Mouse (Mus musculus) heart, postnatal 0 days (tissue): ENCODE measurements around the gene Dmwd. TPM values are rescaled to one million over a fixed set of nuclear protein-coding genes. Genes with fewer than 3 reads are reported as not detected.

Experiments used
- ATAC-seq: fragments of 200-750 bp; cut with Nextera tagmentation; 2 replicates; pipeline ENCODE4 v1.8.0; 2017; ENCODE audit warnings: low read depth, moderate number of reproducible peaks, moderate library complexity; ENCODE audit not compliant: insufficient read depth
- DNase-seq: peaks from one replicate; pipeline ENCODE4 v3.0.0-alpha.2; 2016; ENCODE audit warnings: low spot score
- H3K27ac ChIP-seq: fragments of 300-500 bp; sonication (generic); 2 replicates; pipeline ENCODE4 v1.5.1; 2014; ENCODE audit warnings: low read depth, mild to moderate bottlenecking
- H3K27me3 ChIP-seq: fragments of 300-500 bp; sonication (generic); 2 replicates; pipeline ENCODE4 v1.6.1; 2014; ENCODE audit warnings: low read length, mixed read lengths; ENCODE audit not compliant: control insufficient read depth, insufficient read depth
- H3K36me3 ChIP-seq: fragments of 300-500 bp; sonication (generic); replicated peaks from 2 replicates; pipeline ENCODE4 v1.6.1; 2014; ENCODE audit warnings: low read length, mixed read lengths; ENCODE audit not compliant: control insufficient read depth, insufficient read depth
- H3K4me1 ChIP-seq: fragments of 300-500 bp; sonication (generic); 2 replicates; pipeline ENCODE4 v1.6.1; 2014; ENCODE audit warnings: antibody characterized with exemption; ENCODE audit not compliant: control insufficient read depth, insufficient read depth
- H3K4me2 ChIP-seq: fragments of 300-500 bp; sonication (generic); 2 replicates; pipeline ENCODE4 v1.6.1; 2014; ENCODE audit warnings: low read depth, mild to moderate bottlenecking, low read length, moderate library complexity
- H3K4me3 ChIP-seq: fragments of 300-500 bp; sonication (generic); 2 replicates; pipeline ENCODE4 v1.5.1; 2014; ENCODE audit warnings: low read depth, low read length
- H3K9ac ChIP-seq: fragments of 300-500 bp; sonication (generic); replicated peaks from 2 replicates; pipeline ENCODE4 v1.6.1; 2014; ENCODE audit warnings: low read depth, low read length, mixed read lengths
- H3K9me3 ChIP-seq: fragments of 300-500 bp; sonication (generic); replicated peaks from 2 replicates; pipeline ENCODE4 v1.6.1; 2016; ENCODE audit warnings: low read length; ENCODE audit not compliant: control insufficient read depth
- CTCF ChIP-seq: IDR thresholded peaks from 2 replicates; pipeline ENCODE4 v1.5.1; 2016; ENCODE audit warnings: antibody characterized with exemption, control low read depth, low read depth
- EP300 ChIP-seq: IDR thresholded peaks from 2 replicates; pipeline ENCODE4 v1.6.1; 2016; ENCODE audit warnings: antibody characterized with exemption, low read depth
- WGBS: fragments of 180-500 bp; shearing (Covaris S2); extraction: QIAGEN DNeasy Blood & Tissue Kit; methylation state at CpG from one replicate; pipeline ENCODE4 v1.1.7; 2014; 5-methylcytosine and 5-hydroxymethylcytosine counted together
- polyA plus RNA-seq: library from polyadenylated mRNA; unstranded; fragments of >200 nt; fragmentation: Nextera tagmentation; extraction: Ambion mirVana; gene quantifications from 2 replicates; pipeline ENCODE4 v1.2.1, GENCODE M21; 2015
- total RNA-seq: library from RNA; depleted of rRNA; stranded (reverse); fragments of >200 nt; gene quantifications from 2 replicates; pipeline ENCODE4 v1.2.3, GENCODE M21; 2014; ENCODE audit warnings: low replicate concordance

Dmwd gene
- total and polyA plus RNA-seq, 2 experiments from 2014 or later = 10.6 to 71.6 TPM

- peaks cover 28% of the 10 kb centered on the region for H3K4me1 ChIP-seq
- TF ChIP-seq CTCF = peak; percentile 89
- TF ChIP-seq EP300 = no peak
- H3K27me3 ChIP-seq = no peaks in the 10 kb centered on the region
- peak overlapping the region; percentile 36; the same call in 1 of the 2 replicates for H3K27ac ChIP-seq
- ATAC-seq (peak; percentile 59), DNase-seq (peak; percentile 72)
- no peaks in the 10 kb centered on the region for H3K9me3 ChIP-seq
- 2% methylated on average over 15 of the region's 15 CpGs for WGBS
- peaks cover 37% of the 10 kb centered on the region for H3K36me3 ChIP-seq
- peak overlapping the region; percentile 63 for H3K4me3 ChIP-seq
- H3K4me2 ChIP-seq = peak overlapping the region; percentile 90
- H3K9ac ChIP-seq = no peak overlapping the region
Observed at GRCm38 (mm10) chr7:19093174-19093521, 17.1 kb downstream of the Dmwd start.

- WGBS = under 1% methylated on average over 44 of the region's 45 CpGs
Observed at GRCm38 (mm10) chr7:19093537-19094385, 17.7 kb downstream of the Dmwd start.

GRCm38 (mm10) chr7:19094471-19094825 is 18.4 kb downstream of the Dmwd start, which contains the start of gene Six5:
Gene Six5 (plus strand): TSS chr7:19094594.
- Histone ChIP-seq H3K27ac (peak within 1 kb of the TSS; percentile 93), H3K4me1 (peaks cover 29% of the 10 kb centered on the region), H3K4me2 (peak within 1 kb of the TSS; percentile 90), H3K36me3 (peaks cover 34% of the 10 kb centered on the region), H3K27me3 (no peaks in the 10 kb centered on the region), H3K9me3 (no peaks in the 10 kb centered on the region), H3K9ac (peak within 1 kb of the TSS; percentile 74), H3K4me3 (peak within 1 kb of the TSS; percentile 63)
- 0% methylated on average over 23 of the region's 36 CpGs for WGBS
- DNase-seq (no peak), ATAC-seq (peak; percentile 10; the same call in 1 of the 2 replicates)
- no peak for TF ChIP-seq EP300
- TF ChIP-seq CTCF = no peak

More at GRCm38 (mm10) chr7:19093537-19094385, 17.7 kb downstream of the Dmwd start:
- Histone ChIP-seq H3K27ac (peak overlapping the region; percentile 93), H3K9me3 (no peaks in the 10 kb centered on the region), H3K9ac (peak overlapping the region; percentile 74), H3K4me3 (peak overlapping the region; percentile 63), H3K4me1 (peaks cover 29% of the 10 kb centered on the region), H3K27me3 (no peaks in the 10 kb centered on the region), H3K36me3 (peaks cover 34% of the 10 kb centered on the region), H3K4me2 (peak overlapping the region; percentile 90)
- ATAC-seq (peak; percentile 83), DNase-seq (peak; percentile 96)
- TF ChIP-seq EP300 = no peak
- TF ChIP-seq CTCF = no peak

GRCm38 (mm10) chr7:19094826-19095750 is 19.1 kb downstream of the Dmwd start:
- H3K9ac ChIP-seq = peak overlapping the region; percentile 74
- H3K36me3 ChIP-seq = peaks cover 27% of the 10 kb centered on the region
- no peaks in the 10 kb centered on the region for H3K9me3 ChIP-seq
- H3K4me3 ChIP-seq = peak overlapping the region; percentile 63
- under 1% methylated on average over 73 of the region's 87 CpGs for WGBS
- TF ChIP-seq EP300 = no peak
- no peak for TF ChIP-seq CTCF
- DNase-seq = no peak
- H3K4me1 ChIP-seq = peaks cover 29% of the 10 kb centered on the region
- H3K4me2 ChIP-seq = peak overlapping the region; percentile 90
- ATAC-seq = no peak
- H3K27ac ChIP-seq = peak overlapping the region; percentile 93
- H3K27me3 ChIP-seq = no peaks in the 10 kb centered on the region

- DNase-seq (peak; percentile 77), ATAC-seq (no peak)
- TF ChIP-seq EP300 = no peak
- no peak for TF ChIP-seq CTCF
- Histone ChIP-seq H3K4me1 (peaks cover 29% of the 10 kb centered on the region), H3K36me3 (peaks cover 21% of the 10 kb centered on the region), H3K9ac (peak overlapping the region; percentile 74), H3K27me3 (no peaks in the 10 kb centered on the region), H3K9me3 (no peaks in the 10 kb centered on the region), H3K4me3 (peak overlapping the region; percentile 63), H3K27ac (peak overlapping the region; percentile 93), H3K4me2 (peak overlapping the region; percentile 90)
- WGBS = 2% methylated on average over 19 of the region's 19 CpGs
Observed at GRCm38 (mm10) chr7:19095751-19096110, 19.7 kb downstream of the Dmwd start.
